In the genomic region with DNA sequence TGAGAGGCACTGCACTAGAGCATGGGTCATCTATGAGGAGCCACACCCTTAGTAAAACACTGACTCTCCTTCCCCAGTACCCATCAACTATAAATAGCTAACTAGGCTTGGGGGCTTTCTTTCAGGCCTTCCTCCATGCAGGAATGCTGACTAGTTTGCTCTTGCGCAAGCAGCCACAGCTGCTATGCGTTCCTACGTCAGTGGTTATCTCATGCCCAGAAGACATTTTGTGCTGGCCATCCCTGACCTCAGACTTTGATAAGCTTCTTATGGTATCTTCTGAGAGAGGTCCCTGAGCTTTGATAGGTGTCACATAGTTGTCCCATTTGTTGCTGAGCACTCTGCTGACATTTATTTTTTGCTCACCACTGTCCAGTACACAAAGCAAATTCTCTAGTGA, we compare ENCODE assay signal across 17 mouse cellular contexts. TPM values are rescaled to one million over a fixed set of nuclear protein-coding genes. Genes with fewer than 3 reads are reported as not detected.
DNase-seq lines count a peak whose midpoint lies in the region; ATAC-seq and TF ChIP-seq lines count a peak whose summit lies in the region.
"Had no signal": no experiment of that assay in that cellular context is flagged by ENCODE, and none has a peak within 500 bp of the region (broad histone marks: within the 10 kb centered on the region; RNA-seq: fewer than 3 reads in every experiment).

No protein-coding gene starts in this region.

- H3K27me3 ChIP-seq in lung, embryonic 16.5 days (ENCODE audit: control insufficient read depth, insufficient read depth, low read depth, low read length) = no peaks in the 10 kb centered on the region
- no peaks in the 10 kb centered on the region for H3K27me3 ChIP-seq in liver, embryonic 11.5 days (replicated peaks; ENCODE audit: control insufficient read depth, insufficient read depth, low read length)
- no peaks in the 10 kb centered on the region for H3K27me3 ChIP-seq in small intestine, adult 2 months (ENCODE audit: control insufficient read depth, insufficient read depth, low read length)
- H3K27me3 ChIP-seq: hindbrain, embryonic 15.5 days; megakaryocyte, embryonic 14.5 days had no signal

- WGBS in lung, embryonic 16.5 days = 60% methylated on average over 3 of the region's 3 CpGs
- WGBS in liver, embryonic 11.5 days = 57% methylated on average over 3 of the region's 3 CpGs
- 51% methylated on average over 3 of the region's 3 CpGs for WGBS in small intestine, adult 2 months

- no peaks in the 10 kb centered on the region for H3K36me3 ChIP-seq in lung, embryonic 16.5 days (ENCODE audit: control insufficient read depth, insufficient read depth, low read length)
- H3K36me3 ChIP-seq in liver, embryonic 11.5 days (ENCODE audit: control insufficient read depth, insufficient read depth, low read length) = no peaks in the 10 kb centered on the region
- no peaks in the 10 kb centered on the region for H3K36me3 ChIP-seq in small intestine, adult 2 months (ENCODE audit: control insufficient read depth, insufficient read depth, low read length)
- H3K36me3 ChIP-seq: embryonic facial prominence, embryonic 13.5 days; forebrain, embryonic 12.5 days; hindbrain, embryonic 15.5 days; limb, embryonic 15.5 days had no signal

- TF ChIP-seq POLR2A in small intestine, adult 2 months (IDR thresholded peaks at IDR 0.05; ENCODE audit: low read depth, low read length) = no peak

- H3K4me2 ChIP-seq in lung, embryonic 16.5 days (ENCODE audit: low read depth, low read length) = no peak overlapping the region
- H3K4me2 ChIP-seq in liver, embryonic 11.5 days = no peak overlapping the region
- H3K4me2 ChIP-seq: embryonic facial prominence, embryonic 13.5 days; forebrain, embryonic 12.5 days; hindbrain, embryonic 15.5 days; limb, embryonic 15.5 days had no signal

- no peak overlapping the region for H3K9ac ChIP-seq in lung, embryonic 16.5 days (ENCODE audit: low read length)
- H3K9ac ChIP-seq in liver, embryonic 11.5 days (ENCODE audit: low read depth, low read length) = no peak overlapping the region
- H3K9ac ChIP-seq: embryonic facial prominence, embryonic 13.5 days; forebrain, embryonic 12.5 days; hindbrain, embryonic 15.5 days; limb, embryonic 15.5 days had no signal

- H3K9me3 ChIP-seq in lung, embryonic 16.5 days (ENCODE audit: control insufficient read depth, low read length) = no peaks in the 10 kb centered on the region
- H3K9me3 ChIP-seq in liver, embryonic 11.5 days (ENCODE audit: control insufficient read depth, low read length) = no peaks in the 10 kb centered on the region
- H3K9me3 ChIP-seq: embryonic facial prominence, embryonic 13.5 days; forebrain, embryonic 12.5 days; hindbrain, embryonic 15.5 days; limb, embryonic 15.5 days; megakaryocyte, embryonic 14.5 days had no signal

- no peaks in the 10 kb centered on the region for H3K4me1 ChIP-seq in lung, embryonic 16.5 days (replicated peaks; ENCODE audit: control insufficient read depth, insufficient read depth, low read length)
- H3K4me1 ChIP-seq in liver, embryonic 11.5 days (replicated peaks; ENCODE audit: control insufficient read depth, insufficient read depth, low read length) = no peaks in the 10 kb centered on the region; the same call in 1 of the 2 replicates
- H3K4me1 ChIP-seq in small intestine, adult 2 months (ENCODE audit: control insufficient read depth, insufficient read depth, insufficient read length, low read length) = peaks cover 6% of the 10 kb centered on the region; the same call in 1 of the 2 replicates
- H3K4me1 ChIP-seq: embryonic facial prominence, embryonic 13.5 days; forebrain, embryonic 12.5 days; hindbrain, embryonic 15.5 days; limb, embryonic 15.5 days had no signal

- DNase-seq in lung, postnatal 14 days = no peak
- DNase-seq in c-Kit-positive CD71-positive TER-119-negative erythroid progenitor cells, embryonic 14.5 days (ENCODE audit: low read depth) = peak; percentile 15
- no peak for DNase-seq in liver, embryonic 11.5 days (ENCODE audit: low spot score)
- no peak for DNase-seq in cerebellum, postnatal 25 days
- no peak for DNase-seq in thymus, postnatal 0 days (ENCODE audit: low spot score)
- DNase-seq: adrenal gland, postnatal 25 days; cerebellum, postnatal 36 days; kidney, adult 8-10 months; thymus, postnatal 25 days had no signal

- no peak overlapping the region for H3K4me3 ChIP-seq in lung, embryonic 16.5 days (ENCODE audit: low read length)
- H3K4me3 ChIP-seq in liver, embryonic 11.5 days (ENCODE audit: low read depth, low read length) = no peak overlapping the region
- H3K4me3 ChIP-seq in small intestine, adult 2 months (ENCODE audit: low read depth, low read length) = no peak overlapping the region
- H3K4me3 ChIP-seq: embryonic facial prominence, embryonic 13.5 days; forebrain, embryonic 12.5 days; hindbrain, embryonic 15.5 days; layer of hippocampus, adult 2 months; limb, embryonic 15.5 days; megakaryocyte, embryonic 14.5 days had no signal

- ATAC-seq in lung, embryonic 16.5 days (ENCODE audit: low read depth) = 0 out of 2 replicates have a peak, but pooled peaks have one; percentile 12
- ATAC-seq in liver, embryonic 11.5 days (replicated peaks; ENCODE audit: low FRiP score) = peak; percentile 78

- no peak for TF ChIP-seq CTCF in small intestine, adult 2 months (IDR thresholded peaks at IDR 0.05; ENCODE audit: extremely low read depth, insufficient read length, insufficient replicate concordance, low read depth, low read length)

- H3K27ac ChIP-seq in lung, embryonic 16.5 days (ENCODE audit: low read length) = no peak overlapping the region
- no peak overlapping the region for H3K27ac ChIP-seq in liver, embryonic 11.5 days (ENCODE audit: low read depth, low read length)
- H3K27ac ChIP-seq in small intestine, adult 2 months (ENCODE audit: insufficient read depth, low read depth, low read length) = peak overlapping the region; percentile 51; the same call in 1 of the 2 replicates
- H3K27ac ChIP-seq: embryonic facial prominence, embryonic 13.5 days; forebrain, embryonic 12.5 days; hindbrain, embryonic 15.5 days; layer of hippocampus, adult 2 months; limb, embryonic 15.5 days had no signal

RNA-seq across cellular contexts. Expression of a gene that starts 31.5 kb away (rescaled TPM):
- polyA plus RNA-seq in lung, embryonic 16.5 days (2015; fragmentation: Nextera tagmentation; extraction: Ambion mirVana) = 4.3 and 4.9 TPM in 2 replicates
- polyA plus RNA-seq in liver, embryonic 11.5 days (2014; fragmentation: Nextera tagmentation; extraction: Ambion mirVana) = 0.53 and 0.70 TPM in 2 replicates
- polyA plus RNA-seq in small intestine, adult 2 months (2012; rRNA removed) = 0.46 and 0.65 TPM in 2 replicates
- 1.4 and 1.5 TPM in 2 replicates for polyA plus RNA-seq in thymus, postnatal 0 days (2015; fragmentation: Nextera tagmentation; extraction: Ambion mirVana)
